Mouse (Mus musculus) bone marrow, adult 2 months (tissue): ENCODE data around the gene Rnf41. TPM values are rescaled to one million over a fixed set of nuclear protein-coding genes. Genes with fewer than 3 reads are reported as not detected.

ENCODE experiments used
- H3K27ac ChIP-seq: fragments of 200-500 bp; 2 replicates; pipeline ENCODE4 v1.5.1; 2012; ENCODE audit warnings: low read depth, mild to moderate bottlenecking, control low read depth, inconsistent platforms, low read length; ENCODE audit not compliant: control insufficient read depth, poor library complexity, insufficient read depth
- H3K4me1 ChIP-seq: fragments of 200-500 bp; 2 replicates; pipeline ENCODE4 v1.6.1; 2011; ENCODE audit warnings: low read length; ENCODE audit not compliant: control insufficient read depth, insufficient read depth
- H3K4me3 ChIP-seq: fragments of 200-500 bp; replicated peaks from 2 replicates; pipeline ENCODE3; 2011; ENCODE audit warnings: mild to moderate bottlenecking, low read depth, low read length, control low read depth; ENCODE audit not compliant: control insufficient read depth
- CTCF ChIP-seq: fragments of 200-500 bp; IDR thresholded peaks from 2 replicates; pipeline ENCODE4 v1.5.1; 2011; ENCODE audit warnings: low read length, control low read depth; ENCODE audit not compliant: control insufficient read depth, insufficient read depth
- POLR2A ChIP-seq: fragments of 200-500 bp; IDR thresholded peaks from 2 replicates; pipeline ENCODE4 v1.6.1; 2011; ENCODE audit warnings: low read depth, mild to moderate bottlenecking, control low read depth, low read length, borderline replicate concordance; ENCODE audit not compliant: control insufficient read depth
- WGBS: fragments of 180-500 bp; shearing (Covaris S2); methylation state at CpG from one replicate; pipeline ENCODE4 v1.1.7; 2018; 5-methylcytosine and 5-hydroxymethylcytosine counted together
- polyA plus RNA-seq: library from polyadenylated mRNA; stranded (reverse); fragments of >200 nt; gene quantifications from 2 replicates; pipeline ENCODE4 v1.2.4, GENCODE M21; 2011; ENCODE audit warnings: low replicate concordance; ENCODE audit not compliant: missing spikeins, insufficient read depth, insufficient read length

Rnf41 gene
- polyA plus RNA-seq, 1 experiment = 17.3 TPM

GRCm38 (mm10) chr10:128370021-128370420 lies 41.4 kb upstream of the Rnf41 start:
- TF ChIP-seq CTCF (no peak), POLR2A (no peak)
- Histone ChIP-seq H3K27ac (no peak overlapping the region), H3K4me1 (no peaks in the 10 kb centered on the region; the same call in 1 of the 2 replicates), H3K4me3 (no peak overlapping the region)
- WGBS = 73% methylated on average over 6 of the region's 6 CpGs

GRCm38 (mm10) chr10:128370601-128371000 lies 40.9 kb upstream of the Rnf41 start:
- H3K27ac ChIP-seq = no peak overlapping the region
- WGBS = 48% methylated on average over 4 of the region's 4 CpGs
- no peak for TF ChIP-seq POLR2A
- no peak for TF ChIP-seq CTCF

GRCm38 (mm10) chr10:128372142-128372541 lies 39.3 kb upstream of the Rnf41 start:
- H3K27ac ChIP-seq = no peak overlapping the region
- no peak overlapping the region for H3K4me3 ChIP-seq
- TF ChIP-seq POLR2A (no peak), CTCF (no peak)
- WGBS = 77% methylated on average over 5 of the region's 5 CpGs
- no peaks in the 10 kb centered on the region; the same call in 1 of the 2 replicates for H3K4me1 ChIP-seq

More at GRCm38 (mm10) chr10:128370601-128371000, 40.9 kb upstream of the Rnf41 start:
- Histone ChIP-seq H3K4me1 (no peaks in the 10 kb centered on the region; the same call in 1 of the 2 replicates), H3K4me3 (no peak overlapping the region)

- Histone ChIP-seq H3K27ac (peak overlapping the region; percentile 22; the same call in 1 of the 2 replicates), H3K4me3 (no peak overlapping the region), H3K4me1 (peaks cover 1% of the 10 kb centered on the region; the same call in 1 of the 2 replicates)
- 44% methylated on average over 6 of the region's 6 CpGs for WGBS
- TF ChIP-seq CTCF (no peak), POLR2A (no peak)
These were observed 38.3 kb upstream of the Rnf41 start for GRCm38 (mm10) chr10:128372989-128373748.

- TF ChIP-seq CTCF = peak; percentile 48
- TF ChIP-seq POLR2A = no peak
- 92% methylated on average over 6 of the region's 6 CpGs for WGBS
These were observed 37.1 kb upstream of the Rnf41 start for GRCm38 (mm10) chr10:128374393-128374792.

GRCm38 (mm10) chr10:128376099-128376454 lies 35.4 kb upstream of the Rnf41 start:
- no peak for TF ChIP-seq CTCF
- no peak for TF ChIP-seq POLR2A
- Histone ChIP-seq H3K27ac (peak overlapping the region; percentile 98; the same call in 1 of the 2 replicates), H3K4me3 (peak overlapping the region; percentile 73), H3K4me1 (peaks cover 1% of the 10 kb centered on the region; the same call in 1 of the 2 replicates)
- 57% methylated on average over 4 of the region's 4 CpGs for WGBS

More at GRCm38 (mm10) chr10:128374393-128374792, 37.1 kb upstream of the Rnf41 start:
- Histone ChIP-seq H3K4me3 (no peak overlapping the region), H3K27ac (no peak overlapping the region), H3K4me1 (peaks cover 1% of the 10 kb centered on the region; the same call in 1 of the 2 replicates)

- H3K4me3 ChIP-seq = peak within 1 kb of the TSS; percentile 84
- 1% methylated on average over 72 of the region's 73 CpGs for WGBS
- TF ChIP-seq CTCF = peak; percentile 61
- peak; percentile 60; the same call in 1 of the 2 replicates for TF ChIP-seq POLR2A
- peak within 1 kb of the TSS; percentile 98 for H3K27ac ChIP-seq
- peaks cover 1% of the 10 kb centered on the region; the same call in 1 of the 2 replicates for H3K4me1 ChIP-seq
These were observed 34.8 kb upstream of the Rnf41 start, which contains the start of gene Ankrd52 for GRCm38 (mm10) chr10:128376455-128377211. Gene Ankrd52, plus strand, starts transcription at chr10:128377115.
